Mouse (Mus musculus) heart, postnatal 0 days (tissue): ENCODE results near the gene 5430403G16Rik.
"Not testable (repeated sequence)": the region's sequence is repeated elsewhere in the genome, so short reads cannot be mapped to it uniquely, and the experiment has no call there.

ENCODE experiments used
- CTCF ChIP-seq: IDR thresholded peaks from 2 replicates; pipeline ENCODE4 v1.5.1; 2016; ENCODE audit warnings: antibody characterized with exemption, control low read depth, low read depth
- EP300 ChIP-seq: IDR thresholded peaks from 2 replicates; pipeline ENCODE4 v1.6.1; 2016; ENCODE audit warnings: antibody characterized with exemption, low read depth

DNA sequence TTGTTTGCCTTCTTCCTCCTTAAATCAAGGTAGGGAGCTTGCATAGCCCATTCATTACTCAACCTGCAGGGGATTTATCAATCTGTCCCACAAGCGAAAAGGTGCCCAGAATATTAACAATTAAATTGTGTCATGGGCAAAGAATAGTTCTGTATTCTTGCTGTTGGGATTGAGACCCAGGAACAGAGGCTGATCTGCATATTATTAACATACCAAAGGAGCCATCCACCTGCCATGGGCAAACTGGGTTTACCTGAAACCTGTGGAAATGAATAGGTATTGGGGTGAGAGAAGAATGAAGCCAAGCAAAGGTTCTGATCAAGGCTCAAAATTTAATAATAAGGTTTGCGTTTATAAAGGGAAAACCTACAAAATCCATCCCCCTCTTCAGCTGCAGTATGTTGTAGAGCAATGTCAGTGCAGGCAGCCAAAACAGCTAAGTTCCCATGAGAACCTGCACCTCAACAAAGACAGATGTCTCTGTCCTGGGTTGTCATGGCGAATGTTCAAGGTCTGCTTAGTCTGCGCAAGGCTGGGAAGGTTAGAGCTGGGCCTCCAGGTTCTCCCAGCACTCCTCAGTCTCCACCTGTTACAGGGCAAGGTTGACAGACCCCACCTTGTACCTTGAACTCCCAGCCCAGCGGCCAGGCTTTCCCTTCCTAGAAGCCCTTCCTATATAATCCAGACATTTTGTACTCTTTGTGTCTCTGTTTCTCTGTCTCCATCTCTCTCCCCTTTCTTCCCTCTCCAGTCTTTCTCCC lies 544 bp upstream of the 5430403G16Rik start:
- TF ChIP-seq CTCF, EP300: not testable (repeated sequence)
